Mouse (Mus musculus) heart, embryonic 14.5 days (tissue): ENCODE results near the gene Nrg4. TPM values are rescaled to one million over a fixed set of nuclear protein-coding genes. Genes with fewer than 3 reads are reported as not detected.
A peak's percentile ranks its signal among the peaks of the same experiment; 100 is the strongest.
"Not testable (repeated sequence)": the region's sequence is repeated elsewhere in the genome, so short reads cannot be mapped to it uniquely, and the experiment has no call there.

Experiments
- ATAC-seq: fragments of 200-750 bp; cut with Nextera tagmentation; 2 replicates; pipeline ENCODE4 v1.8.0; 2017; ENCODE audit warnings: low read depth, moderate TSS enrichment; ENCODE audit not compliant: insufficient number of reproducible peaks, insufficient read depth, low FRiP score
- H3K27ac ChIP-seq, 2 experiments: fragments of 200-500 bp in 1 of 2; fragments of 300-500 bp in 1 of 2; sonication (generic) in 1 of 2; replicated peaks in 1 of 2; 2 replicates each; pipeline ENCODE4 v1.5.1; 2012 to 2014; ENCODE audit warnings: low read depth in 2 of 2, low read length in 2 of 2, control low read depth in 1 of 2, mild to moderate bottlenecking in 1 of 2, mixed read lengths in 1 of 2; ENCODE audit not compliant: control insufficient read depth in 1 of 2, insufficient read depth in 1 of 2
- H3K27me3 ChIP-seq: fragments of 300-500 bp; sonication (generic); 2 replicates; pipeline ENCODE4 v1.6.1; 2014; ENCODE audit warnings: mild to moderate bottlenecking, low read length, control low read depth; ENCODE audit not compliant: control insufficient read depth, insufficient read depth
- H3K36me3 ChIP-seq: fragments of 300-500 bp; sonication (generic); 2 replicates; pipeline ENCODE4 v1.6.1; 2014; ENCODE audit warnings: mild to moderate bottlenecking, control low read depth, low read length, mixed read lengths; ENCODE audit not compliant: control insufficient read depth, insufficient read depth
- H3K4me1 ChIP-seq, 2 experiments: fragments of 200-500 bp in 1 of 2; fragments of 300-500 bp in 1 of 2; sonication (generic) in 1 of 2; 2 replicates each; pipeline ENCODE4 v1.6.1; 2012 to 2014; ENCODE audit warnings: low read length in 2 of 2, control low read depth in 1 of 2, mixed read lengths in 1 of 2; ENCODE audit not compliant: control insufficient read depth in 2 of 2, insufficient read depth in 2 of 2
- H3K4me2 ChIP-seq: fragments of 300-500 bp; sonication (generic); 2 replicates; pipeline ENCODE4 v1.6.1; 2014; ENCODE audit warnings: mild to moderate bottlenecking, low read length
- H3K4me3 ChIP-seq, 2 experiments: fragments of 200-500 bp in 1 of 2; fragments of 300-500 bp in 1 of 2; sonication (generic) in 1 of 2; 2 replicates each; pipeline ENCODE4 v1.5.1; 2012 to 2014; ENCODE audit warnings: low read length in 2 of 2, mild to moderate bottlenecking in 2 of 2, control low read depth in 1 of 2, low read depth in 1 of 2, moderate library complexity in 1 of 2; ENCODE audit not compliant: control insufficient read depth in 1 of 2, insufficient read depth in 1 of 2
- H3K9ac ChIP-seq: fragments of 300-500 bp; sonication (generic); 2 replicates; pipeline ENCODE4 v1.6.1; 2014; ENCODE audit warnings: mild to moderate bottlenecking, low read length
- H3K9me3 ChIP-seq: fragments of 300-500 bp; sonication (generic); 2 replicates; pipeline ENCODE4 v1.6.1; 2016; ENCODE audit warnings: low read length, control low read depth; ENCODE audit not compliant: control insufficient read depth
- WGBS: fragments of 180-500 bp; shearing (Covaris S2); extraction: QIAGEN DNeasy Blood & Tissue Kit; methylation state at CpG from one replicate; pipeline ENCODE4 v1.1.7; 2014; 5-methylcytosine and 5-hydroxymethylcytosine counted together
- polyA plus RNA-seq: library from polyadenylated mRNA; unstranded; fragments of >200 nt; fragmentation: Nextera tagmentation; extraction: Ambion mirVana; gene quantifications from 2 replicates; pipeline ENCODE4 v1.2.1, GENCODE M21; 2014

The Nrg4 gene
- polyA plus RNA-seq, 1 experiment from 2014 or later = 1.7 TPM

DNA sequence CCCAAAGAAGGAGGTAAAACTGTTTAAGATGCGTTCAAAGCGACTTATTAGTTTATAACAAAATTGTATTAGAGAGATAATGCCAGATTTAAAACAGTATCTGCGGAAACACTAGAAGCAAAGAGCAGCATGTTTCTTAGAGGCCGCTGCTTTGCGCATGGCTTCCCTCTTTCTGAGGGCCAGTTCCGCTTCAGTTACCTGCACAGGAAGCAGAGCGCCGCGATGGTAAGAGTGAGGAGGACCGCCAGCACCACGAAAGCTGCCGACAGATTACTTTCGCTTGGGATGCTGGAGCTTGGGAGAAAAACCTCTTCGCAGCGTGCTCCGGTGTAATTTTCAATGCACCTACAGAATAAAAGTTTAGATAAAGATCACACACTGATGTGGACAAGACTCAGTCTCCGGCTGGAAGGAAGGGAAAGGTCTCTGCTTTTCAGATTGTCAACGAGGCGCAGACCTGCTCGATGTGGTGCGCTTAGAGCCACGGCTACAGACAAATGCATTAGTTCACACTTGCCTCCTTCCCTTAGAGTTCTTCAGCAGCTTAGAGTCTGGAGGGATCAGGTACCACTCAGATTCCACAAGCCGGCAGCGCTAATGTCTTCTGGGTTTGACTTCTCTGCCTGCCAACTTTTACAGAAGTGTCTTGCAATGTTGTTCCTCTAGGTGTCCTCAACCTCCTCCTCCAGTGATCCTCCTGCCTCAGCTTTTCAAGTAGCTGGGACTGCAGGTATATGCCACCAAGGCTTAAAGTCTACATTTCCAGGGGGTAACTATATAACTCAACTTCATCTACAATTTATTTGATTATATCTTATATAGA lies 84.6 kb downstream of the Nrg4 start:
- Histone ChIP-seq H3K4me2 (peak overlapping the region; percentile 63), H3K36me3 (no peaks in the 10 kb centered on the region), H3K4me1 (0 out of 4 replicates have a peak, but pooled peaks cover 0 to 4% of the 10 kb centered on the region in 2 experiments), H3K27ac (no peak overlapping the region), H3K9me3 (no peaks in the 10 kb centered on the region), H3K27me3 (no peaks in the 10 kb centered on the region), H3K4me3 (peak overlapping the region; percentile 31 to 36), H3K9ac (no peak overlapping the region)
- WGBS = 25% methylated on average over 24 of the region's 24 CpGs
- no peak for ATAC-seq

DNA sequence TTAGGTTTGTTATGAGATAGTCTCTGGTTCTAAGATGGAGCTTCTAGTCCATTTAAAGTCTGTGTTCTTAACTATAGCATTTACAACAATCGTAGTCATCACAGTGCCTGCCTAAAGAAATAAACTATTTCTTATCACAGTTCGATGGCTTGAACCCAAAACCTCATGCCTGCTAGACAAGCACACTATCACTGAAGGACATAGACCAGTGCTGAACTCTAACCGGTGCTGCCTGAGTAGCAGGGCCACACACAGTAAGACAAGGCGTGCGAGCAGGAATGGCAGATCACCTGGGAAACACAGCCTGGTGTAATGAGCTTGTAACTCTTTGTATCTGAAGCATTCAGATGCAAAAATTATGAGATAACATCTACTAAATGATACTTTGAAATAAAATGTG lies 85.8 kb downstream of the Nrg4 start:
- Histone ChIP-seq H3K36me3 (no peaks in the 10 kb centered on the region), H3K27ac (no peak overlapping the region), H3K4me2 (no peak overlapping the region), H3K27me3 (no peaks in the 10 kb centered on the region), H3K9ac (no peak overlapping the region), H3K4me3 (no peak overlapping the region), H3K9me3 (no peaks in the 10 kb centered on the region), H3K4me1 (0 out of 4 replicates have a peak, but pooled peaks cover 0 to 4% of the 10 kb centered on the region in 2 experiments)
- WGBS = 63% methylated on average over 5 of the region's 5 CpGs
- ATAC-seq = no peak

DNA sequence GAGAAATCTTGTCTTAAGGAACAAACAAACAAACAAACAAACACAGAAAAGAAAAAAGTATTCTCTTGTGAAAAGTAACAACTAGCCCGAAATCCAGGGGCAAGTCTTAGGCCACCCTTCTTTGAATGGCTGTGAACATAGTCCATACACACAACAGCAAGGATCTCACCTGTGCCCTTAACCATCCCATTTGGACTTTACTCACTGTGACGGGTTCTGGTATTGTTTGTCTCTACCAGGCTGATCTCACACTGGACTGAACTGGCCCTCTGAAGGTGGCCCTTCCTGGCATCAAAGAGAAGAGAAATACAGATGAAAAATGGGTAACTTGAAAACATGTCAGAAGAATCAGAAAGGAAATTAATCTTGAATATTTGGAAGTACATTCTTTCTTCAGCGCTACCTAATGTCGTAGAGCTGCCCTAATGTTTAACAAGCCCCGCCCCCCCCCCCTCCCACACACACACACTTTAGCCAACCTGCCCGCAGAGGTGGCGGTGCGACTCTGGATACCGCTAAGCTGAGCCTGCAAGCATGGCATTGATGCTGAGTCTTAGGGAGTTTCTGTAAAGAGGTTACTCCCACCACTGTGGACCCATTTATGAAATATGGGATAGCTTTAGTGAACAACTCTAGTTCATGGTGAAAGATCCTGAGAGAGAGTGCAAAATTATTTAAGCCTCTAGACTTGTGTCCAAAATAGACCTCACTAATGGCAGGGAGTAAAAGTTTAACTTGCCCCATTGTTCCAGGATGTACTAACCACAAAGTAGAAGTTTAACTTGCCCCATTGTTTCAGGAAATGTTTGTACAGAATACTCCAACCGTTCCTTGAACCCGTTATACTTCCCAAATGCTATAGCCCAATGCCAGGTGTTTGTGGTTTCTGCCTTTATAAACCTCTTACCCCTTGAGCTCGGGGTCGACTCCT lies 90.1 kb downstream of the Nrg4 start:
- WGBS = 73% methylated on average over 13 of the region's 13 CpGs
- no peaks in the 10 kb centered on the region for H3K4me1 ChIP-seq
- H3K4me2 ChIP-seq = no peak overlapping the region
- H3K36me3 ChIP-seq = no peaks in the 10 kb centered on the region
- no peaks in the 10 kb centered on the region for H3K9me3 ChIP-seq
- no peak overlapping the region for H3K9ac ChIP-seq
- ATAC-seq = no peak
- no peak overlapping the region for H3K27ac ChIP-seq
- no peaks in the 10 kb centered on the region for H3K27me3 ChIP-seq
- H3K4me3 ChIP-seq = no peak overlapping the region

DNA sequence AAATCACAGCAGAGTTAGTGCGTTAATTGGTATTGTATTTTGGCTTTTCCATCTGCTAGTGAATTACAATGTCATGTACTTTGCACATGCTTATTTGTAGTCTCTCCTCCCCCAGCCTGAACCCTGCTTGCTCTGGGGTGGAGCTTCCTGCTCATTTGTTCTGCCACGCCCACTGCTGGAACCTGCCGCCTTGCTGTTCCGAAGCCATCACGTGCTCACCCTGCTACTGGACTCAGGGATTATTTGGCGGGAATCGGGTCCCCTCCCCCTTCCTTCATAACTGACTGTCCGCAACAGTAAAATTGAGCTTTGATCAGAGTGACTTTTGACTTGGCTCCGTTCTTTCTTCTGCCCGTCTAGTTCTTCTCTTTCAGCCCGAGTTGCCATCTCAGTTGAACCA lies 93.6 kb downstream of the Nrg4 start:
- not testable (repeated sequence) for H3K27me3 ChIP-seq, H3K27ac ChIP-seq, H3K9me3 ChIP-seq, H3K4me2 ChIP-seq, ATAC-seq, H3K4me3 ChIP-seq, H3K9ac ChIP-seq, H3K36me3 ChIP-seq, H3K4me1 ChIP-seq
- WGBS = 54% methylated on average over 11 of the region's 11 CpGs

DNA sequence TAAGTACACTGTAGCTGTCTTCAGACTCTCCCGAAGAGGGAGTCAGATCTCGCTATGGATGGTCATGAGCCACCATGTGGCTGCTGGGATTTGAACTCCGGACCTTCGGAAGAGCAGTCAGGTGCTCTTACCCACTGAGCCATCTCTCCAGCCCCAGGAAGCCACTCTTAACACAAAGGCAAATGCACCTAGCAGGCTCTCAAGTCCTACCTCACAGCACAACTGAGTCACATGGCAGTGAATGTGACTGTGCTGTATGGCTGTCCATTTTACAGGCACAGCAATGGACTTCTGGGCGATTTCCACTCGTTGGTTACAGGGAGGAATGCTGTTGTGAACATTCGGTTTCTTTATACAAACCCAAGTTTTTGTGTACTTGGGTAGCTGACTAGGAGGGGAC lies 94.1 kb downstream of the Nrg4 start:
- Histone ChIP-seq H3K4me1 (no peaks in the 10 kb centered on the region), H3K4me3 (no peak overlapping the region), H3K27me3 (no peaks in the 10 kb centered on the region), H3K27ac (no peak overlapping the region), H3K36me3 (no peaks in the 10 kb centered on the region), H3K9me3 (no peaks in the 10 kb centered on the region), H3K4me2 (no peak overlapping the region), H3K9ac (no peak overlapping the region)
- 83% methylated on average over 7 of the region's 7 CpGs for WGBS
- ATAC-seq = no peak

DNA sequence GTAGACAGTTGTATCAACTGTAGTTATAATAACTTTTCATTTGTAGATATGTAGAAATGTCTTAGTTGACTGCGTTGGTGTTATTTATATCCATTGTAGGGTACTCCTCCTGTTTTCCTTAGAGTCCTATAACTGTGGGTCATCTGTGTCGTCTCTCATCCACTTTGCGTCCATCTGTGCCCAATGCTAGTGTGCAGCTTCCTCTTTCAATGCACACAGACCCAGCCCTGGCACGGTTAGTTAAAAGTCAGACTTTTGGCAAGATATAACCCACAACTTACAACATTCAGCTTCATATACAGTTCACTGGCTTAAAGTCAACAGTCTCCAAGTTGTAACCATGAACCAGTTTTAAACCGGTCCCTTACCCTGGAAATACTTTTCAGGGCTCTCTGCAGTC lies 94.5 kb downstream of the Nrg4 start:
- no peak overlapping the region for H3K27ac ChIP-seq
- WGBS = 89% methylated on average over 5 of the region's 5 CpGs
- no peaks in the 10 kb centered on the region for H3K27me3 ChIP-seq
- no peaks in the 10 kb centered on the region for H3K4me1 ChIP-seq
- no peak overlapping the region for H3K4me3 ChIP-seq
- no peaks in the 10 kb centered on the region for H3K36me3 ChIP-seq
- H3K9ac ChIP-seq = no peak overlapping the region
- no peak overlapping the region for H3K4me2 ChIP-seq
- H3K9me3 ChIP-seq = no peaks in the 10 kb centered on the region
- no peak for ATAC-seq

DNA sequence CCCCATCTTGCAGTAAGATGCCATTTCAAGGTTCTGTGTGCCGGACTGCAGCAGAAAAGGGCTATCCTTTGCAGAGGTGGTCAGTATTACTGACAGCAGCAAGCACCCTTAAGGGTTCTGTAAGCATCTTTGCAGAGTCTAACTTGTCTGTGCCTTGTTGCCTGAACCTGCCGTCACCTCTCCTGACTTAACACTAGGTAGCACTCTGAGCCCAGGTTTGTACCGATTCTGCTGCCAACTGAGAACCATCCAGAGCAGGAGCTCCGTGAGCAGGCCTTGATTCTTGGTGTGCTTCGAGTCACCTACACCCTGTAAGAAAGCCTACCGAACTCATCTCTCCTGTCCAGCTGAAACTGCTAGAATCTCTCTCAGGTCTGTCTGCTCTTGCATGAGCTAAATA lies 95.1 kb downstream of the Nrg4 start:
- Histone ChIP-seq H3K4me1 (no peaks in the 10 kb centered on the region), H3K4me2 (no peak overlapping the region), H3K4me3 (no peak overlapping the region), H3K27ac (no peak overlapping the region), H3K9me3 (no peaks in the 10 kb centered on the region), H3K36me3 (no peaks in the 10 kb centered on the region), H3K27me3 (no peaks in the 10 kb centered on the region), H3K9ac (no peak overlapping the region)
- 55% methylated on average over 6 of the region's 6 CpGs for WGBS
- ATAC-seq = no peak
